Mouse (Mus musculus) cerebellum, adult 8-10 months (tissue): ENCODE measurements around the gene Eml4.

Experiments used
- DNase-seq: peaks from one replicate; pipeline ENCODE4 v3.0.0; 2022

The Eml4 gene

DNA sequence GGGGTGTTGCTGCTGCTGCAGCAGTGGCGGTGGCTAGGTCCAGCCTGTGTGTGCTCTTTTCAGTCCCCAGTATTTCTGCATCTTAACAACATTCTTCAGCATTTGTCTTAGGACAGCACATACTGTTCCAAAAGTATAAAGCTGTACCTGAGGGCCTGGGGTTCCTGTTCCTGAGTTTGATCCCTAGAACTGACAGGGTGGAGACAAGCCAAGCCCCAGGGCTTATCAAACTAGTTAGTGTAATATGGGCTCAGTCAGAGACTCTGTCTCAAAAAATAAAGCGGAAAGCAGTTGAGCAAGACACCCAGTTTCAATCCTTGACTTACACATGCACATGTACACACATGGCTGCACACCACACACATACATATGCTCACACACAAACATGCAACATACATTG lies 34.2 kb downstream of the Eml4 start:
- no peak for DNase-seq

DNA sequence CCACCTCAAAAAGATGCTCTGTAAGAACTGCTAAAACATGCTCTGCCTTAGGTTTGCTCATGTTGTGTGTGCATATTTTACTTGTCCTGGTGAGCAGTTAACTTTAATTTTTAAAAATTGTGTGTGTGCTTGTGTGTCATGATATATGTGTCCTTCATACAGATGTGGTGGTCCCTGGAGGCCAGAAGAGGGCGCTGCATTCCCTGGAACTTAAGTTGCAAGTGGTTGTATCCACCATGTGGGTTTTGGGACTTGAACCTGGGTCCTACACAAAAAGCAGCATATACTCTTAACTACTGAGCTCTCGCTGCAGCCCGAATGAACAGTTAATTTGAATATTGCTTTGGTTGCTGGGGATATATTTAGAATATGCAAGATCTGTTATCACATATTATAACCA lies 36.4 kb downstream of the Eml4 start:
- no peak for DNase-seq

DNA sequence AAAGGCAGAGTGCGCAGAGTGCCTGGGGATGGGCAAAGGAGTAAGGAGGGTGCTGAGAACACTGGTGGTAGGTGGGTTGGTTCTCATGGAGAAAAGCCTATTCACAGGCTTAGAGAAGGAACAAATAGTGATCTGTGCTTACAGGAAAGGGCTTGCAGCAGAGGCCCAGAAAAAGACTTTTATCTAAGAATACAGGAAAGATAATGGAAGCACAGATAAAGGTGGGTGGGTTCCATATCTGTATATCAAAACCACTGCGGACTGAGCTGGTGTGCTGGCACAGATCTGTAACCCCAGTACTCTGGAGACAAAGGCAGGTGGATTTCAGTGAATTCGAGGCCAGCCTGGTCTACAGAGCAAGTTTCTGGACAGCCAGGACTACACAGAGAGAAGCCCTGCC lies 43.3 kb downstream of the Eml4 start:
- DNase-seq: no peak

DNA sequence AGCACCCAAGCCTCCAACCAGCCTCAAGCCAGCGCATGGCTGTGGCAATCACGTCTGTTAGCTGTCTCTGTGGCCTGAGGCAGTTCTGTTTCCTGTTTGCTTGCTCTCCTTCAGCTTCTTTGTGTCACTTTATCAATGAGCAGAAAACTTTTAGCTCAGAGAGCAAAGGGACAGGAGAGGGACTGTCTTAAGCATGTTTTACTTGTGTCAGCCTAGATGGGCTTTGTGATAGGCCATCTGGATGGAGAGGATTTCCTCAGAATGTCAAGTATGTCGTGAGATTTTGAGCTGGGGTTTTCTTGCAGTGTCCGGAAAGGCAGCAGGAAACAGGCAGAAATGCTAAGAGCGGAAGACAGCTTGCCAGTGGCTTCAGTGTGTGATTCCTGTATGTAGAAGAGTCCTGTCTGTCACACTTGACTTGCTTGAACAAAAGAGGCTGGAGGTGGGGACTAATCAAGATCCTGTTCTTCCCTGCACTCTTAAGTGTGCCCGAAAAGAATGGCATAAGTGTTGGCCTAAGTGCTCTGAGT lies 46.9 kb downstream of the Eml4 start:
- no peak for DNase-seq

DNA sequence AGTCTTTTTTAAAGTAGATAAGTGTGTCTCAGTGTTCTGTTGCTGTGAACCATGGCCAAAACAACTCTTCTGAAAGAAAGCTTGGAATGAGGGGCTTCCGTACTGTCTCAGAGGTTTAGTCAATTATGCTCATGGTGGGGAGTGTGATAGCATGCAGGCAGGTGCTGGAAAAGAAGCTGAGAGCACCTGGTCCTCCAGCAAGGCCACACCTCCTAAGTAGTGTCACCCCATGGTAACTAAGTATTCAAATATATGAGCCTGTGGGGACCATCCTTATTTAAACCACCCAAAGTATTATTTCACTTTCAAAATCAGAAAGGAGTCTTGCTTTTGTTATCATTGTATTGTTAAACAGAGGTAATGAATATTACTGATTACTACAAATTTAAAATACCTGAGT lies 48.0 kb downstream of the Eml4 start:
- no peak for DNase-seq

DNA sequence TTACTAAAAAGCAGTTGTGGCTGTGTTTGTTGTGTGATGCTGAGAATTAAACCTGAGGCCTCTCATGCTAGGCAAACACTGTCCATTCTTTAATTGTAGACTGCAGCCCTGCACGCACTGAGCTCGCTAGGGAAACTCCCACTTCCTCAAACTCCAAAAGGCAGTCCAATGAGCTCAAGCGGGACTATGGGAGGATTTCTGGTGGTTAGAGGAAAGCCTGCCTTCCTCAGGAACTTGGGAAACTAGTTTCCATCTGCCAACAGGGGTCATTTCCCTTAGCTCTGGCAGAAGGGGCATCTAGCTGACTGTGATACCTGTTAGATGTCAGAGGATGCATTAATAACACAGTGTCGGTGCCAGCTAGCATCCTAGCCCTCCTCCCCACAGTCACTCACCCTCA lies 79.9 kb downstream of the Eml4 start:
- no peak for DNase-seq

DNA sequence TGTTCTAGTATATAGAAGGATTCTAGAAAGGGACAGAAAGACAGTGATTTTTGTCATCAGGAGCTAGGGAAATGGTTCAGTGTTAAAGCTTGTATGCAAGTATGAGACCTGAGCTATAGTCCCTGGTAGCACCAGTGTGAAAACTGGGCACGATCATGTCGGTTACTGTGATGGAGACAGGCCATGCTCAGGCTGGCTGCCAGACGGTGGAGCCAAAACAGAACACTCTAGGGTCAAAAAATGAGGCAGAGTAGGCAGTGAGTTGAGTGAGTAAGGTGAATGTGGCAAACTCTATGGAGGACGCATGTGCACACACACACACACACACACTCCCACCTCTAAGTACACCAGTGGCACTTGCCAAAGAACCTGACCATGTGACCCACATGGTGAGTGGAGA lies 92.7 kb downstream of the Eml4 start:
- DNase-seq: no peak

DNA sequence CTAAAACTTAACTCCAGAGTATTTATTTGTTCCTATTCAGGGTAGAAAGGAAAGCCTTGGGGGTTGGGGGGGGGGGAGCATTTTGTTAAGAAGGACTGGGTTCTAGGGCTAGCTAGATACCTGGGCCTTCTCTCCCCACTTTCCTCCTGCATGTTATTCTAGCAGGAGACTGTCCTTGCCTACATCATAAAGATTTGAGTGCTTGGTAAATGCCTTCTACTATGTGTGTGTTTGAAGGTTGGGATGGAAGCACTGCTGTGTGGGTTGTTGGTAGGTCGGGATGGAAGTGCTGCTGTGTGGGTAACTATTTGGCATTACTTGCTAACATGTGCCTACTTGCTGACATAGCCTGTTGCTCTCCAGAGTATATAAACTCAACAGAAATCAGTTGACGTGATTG lies 98.9 kb downstream of the Eml4 start:
- DNase-seq: no peak

DNA sequence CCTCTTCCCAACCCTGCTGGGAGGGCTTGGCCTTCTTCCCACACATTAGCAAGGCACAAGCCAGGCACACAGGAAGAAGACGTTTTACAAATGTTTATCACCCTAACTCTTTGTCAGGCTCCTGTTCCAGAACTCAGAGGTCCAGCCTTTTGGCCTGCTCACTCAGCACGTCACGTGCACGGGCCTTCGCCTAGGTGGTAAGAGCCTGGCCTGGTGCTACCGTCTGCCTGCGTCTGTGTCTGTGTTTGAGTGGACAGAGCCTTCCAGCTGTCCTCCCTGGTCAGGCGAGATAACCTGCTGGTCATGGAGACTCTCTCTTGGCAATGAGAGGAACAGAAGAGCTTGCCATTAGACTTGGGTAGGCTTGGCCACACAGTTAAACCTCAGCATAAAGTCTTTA lies 100.6 kb downstream of the Eml4 start:
- peak; percentile 6 for DNase-seq

DNA sequence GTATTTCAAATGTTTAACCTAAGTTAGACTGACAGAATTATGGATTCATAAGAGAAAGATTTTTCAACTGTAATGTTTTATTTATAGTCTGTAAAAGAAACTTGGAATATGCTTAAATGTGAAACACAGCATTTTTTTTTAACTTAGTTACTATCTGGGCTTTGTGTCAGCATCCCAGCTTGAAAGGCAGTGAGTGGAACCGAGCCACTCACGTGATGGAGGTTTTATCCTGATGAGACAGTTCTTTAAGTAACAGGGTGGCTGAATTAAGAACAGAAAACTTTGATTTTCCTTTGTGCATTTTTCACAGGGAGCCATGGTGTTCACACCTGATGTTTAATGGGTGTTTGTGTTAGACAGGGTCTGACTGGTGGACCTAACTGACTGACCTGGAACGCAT lies 101.1 kb downstream of the Eml4 start:
- DNase-seq: no peak

DNA sequence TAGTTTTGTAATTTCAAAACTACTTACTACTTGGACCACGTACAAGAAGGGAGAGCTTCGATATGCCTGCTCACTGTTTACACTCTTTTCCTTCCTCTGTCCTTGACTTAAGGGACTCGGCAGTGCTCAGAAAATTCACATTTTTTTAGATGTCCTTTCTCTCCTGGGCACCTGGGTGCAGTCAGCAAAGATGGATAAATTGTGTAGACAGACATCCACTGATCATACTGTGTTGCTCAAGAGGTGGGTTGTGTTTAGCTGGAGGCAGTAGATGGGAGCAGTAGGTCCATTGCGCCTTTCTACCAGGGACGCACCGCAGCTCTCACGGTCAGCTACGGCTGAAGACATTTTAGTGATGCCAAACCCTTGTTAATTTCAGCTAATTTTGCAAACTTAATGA lies 101.7 kb downstream of the Eml4 start:
- no peak for DNase-seq

DNA sequence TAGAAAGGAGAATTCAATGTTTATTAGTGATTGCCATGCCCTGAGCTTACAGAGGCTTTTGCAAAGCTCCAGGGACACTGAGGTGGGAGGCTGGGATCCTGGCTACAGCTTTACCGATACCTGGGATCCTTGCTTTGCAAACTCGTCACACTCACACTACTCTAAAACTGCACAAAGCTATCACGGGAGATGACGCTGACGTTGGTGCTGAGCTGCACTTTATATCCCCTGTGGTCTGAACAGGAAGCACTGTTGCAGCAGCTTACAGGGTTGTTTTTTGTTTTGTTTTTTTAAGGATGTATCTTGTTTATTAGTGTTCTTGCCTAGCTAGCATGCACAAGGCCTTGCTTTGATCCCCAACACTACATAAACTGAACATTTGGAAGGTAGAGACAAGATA lies 102.9 kb downstream of the Eml4 start:
- DNase-seq: no peak

DNA sequence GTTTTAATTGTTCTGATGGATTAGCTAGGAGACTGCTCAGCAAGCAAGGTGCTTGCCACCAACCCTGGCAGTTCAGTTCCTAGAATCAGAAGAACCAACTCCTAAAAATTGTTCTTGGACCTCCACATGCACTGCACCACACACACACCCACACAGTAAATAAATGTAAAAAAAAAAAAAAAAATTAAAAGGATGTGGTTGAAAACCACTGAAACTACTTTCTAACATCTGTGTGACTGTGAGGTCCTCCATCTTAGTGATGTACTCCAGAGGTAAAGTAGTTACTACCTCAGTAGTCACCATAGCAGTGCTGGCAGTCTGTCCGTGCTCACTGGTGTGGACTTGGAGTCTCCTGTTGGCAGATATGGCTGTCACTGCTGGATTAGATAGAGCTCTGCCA lies 106.5 kb downstream of the Eml4 start:
- no peak for DNase-seq

DNA sequence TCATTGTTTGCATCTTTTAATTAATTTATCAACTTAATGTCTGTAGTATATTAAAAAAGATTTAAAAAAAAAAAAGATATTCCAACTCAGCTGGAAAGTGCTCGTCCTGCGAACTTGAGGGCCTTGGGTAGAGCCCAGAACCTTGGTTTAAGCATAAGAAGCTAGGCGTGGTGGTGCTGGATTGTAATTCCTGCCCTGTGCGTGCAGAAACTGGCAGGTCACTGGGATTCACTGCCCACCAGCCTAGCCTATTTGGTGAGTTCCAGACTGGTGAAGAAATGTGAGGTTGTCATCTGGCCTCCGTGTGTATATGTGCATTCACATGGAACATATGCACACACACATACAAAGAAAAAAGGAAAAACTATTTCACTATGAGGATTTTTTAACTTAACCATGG lies 115.2 kb downstream of the Eml4 start:
- no peak for DNase-seq

DNA sequence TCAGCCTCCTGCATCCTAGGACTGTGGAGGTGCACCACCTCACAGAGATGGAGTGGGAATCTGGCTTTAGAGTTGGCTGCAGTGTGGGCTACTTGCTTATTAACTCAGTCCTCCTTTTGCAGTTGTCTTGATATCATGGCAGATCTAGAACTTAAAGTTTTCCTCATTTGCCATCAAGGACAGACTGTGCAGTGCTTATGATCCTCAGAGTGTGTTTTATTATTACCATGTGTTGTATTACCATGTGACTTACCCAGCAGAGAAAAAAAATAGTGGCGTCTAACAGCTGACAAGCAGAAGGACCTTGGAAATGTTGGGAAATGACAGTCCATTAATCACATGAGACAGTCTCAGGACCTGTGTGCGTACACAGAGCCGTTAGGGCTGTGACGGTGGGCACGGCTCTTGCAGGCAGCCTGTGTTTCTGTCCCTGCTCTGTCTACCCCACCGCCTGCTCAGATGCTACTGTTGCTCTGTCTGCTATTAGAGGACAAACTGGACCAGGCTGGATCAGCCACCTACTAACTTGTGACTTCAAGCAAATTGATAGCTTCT lies 116.0 kb downstream of the Eml4 start:
- DNase-seq: no peak

DNA sequence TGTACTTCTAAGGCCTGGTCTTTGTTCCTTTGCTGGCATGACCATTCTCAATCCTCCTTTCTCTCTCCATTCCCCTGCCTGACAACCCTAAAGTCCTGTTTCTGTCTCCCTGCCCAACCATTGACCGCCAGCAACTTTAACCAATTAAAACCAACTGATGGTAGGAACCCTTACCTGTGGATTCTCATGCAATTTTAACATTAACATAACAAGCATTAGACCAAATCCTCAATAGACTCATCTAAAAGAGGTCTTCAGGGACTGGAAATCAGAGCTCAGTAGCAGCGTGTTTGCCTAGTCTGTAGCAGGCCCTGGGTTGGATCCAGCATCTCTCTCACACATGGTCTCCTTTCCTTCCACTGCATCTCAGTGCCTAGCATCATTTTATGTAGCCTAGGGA lies 118.9 kb downstream of the Eml4 start:
- no peak for DNase-seq

DNA sequence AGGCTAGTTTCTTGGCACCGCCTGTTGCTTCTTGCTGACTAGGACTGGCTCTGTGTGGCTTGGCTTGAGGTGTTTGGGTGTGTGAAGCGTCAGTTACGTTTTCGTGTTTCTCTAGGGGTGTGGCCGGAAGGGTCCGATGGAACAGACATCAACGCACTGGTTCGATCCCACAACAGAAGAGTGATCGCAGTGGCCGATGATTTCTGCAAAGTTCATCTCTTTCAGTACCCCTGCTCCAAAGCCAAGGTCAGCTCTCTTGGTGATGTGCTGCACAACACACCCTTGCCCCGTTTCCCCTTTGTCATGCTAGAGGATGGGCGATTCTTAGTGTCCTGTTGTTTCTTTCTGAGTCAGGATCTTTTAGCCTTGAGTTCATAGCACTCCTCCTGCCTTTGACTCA lies 126.4 kb downstream of the Eml4 start:
- DNase-seq: no peak

DNA sequence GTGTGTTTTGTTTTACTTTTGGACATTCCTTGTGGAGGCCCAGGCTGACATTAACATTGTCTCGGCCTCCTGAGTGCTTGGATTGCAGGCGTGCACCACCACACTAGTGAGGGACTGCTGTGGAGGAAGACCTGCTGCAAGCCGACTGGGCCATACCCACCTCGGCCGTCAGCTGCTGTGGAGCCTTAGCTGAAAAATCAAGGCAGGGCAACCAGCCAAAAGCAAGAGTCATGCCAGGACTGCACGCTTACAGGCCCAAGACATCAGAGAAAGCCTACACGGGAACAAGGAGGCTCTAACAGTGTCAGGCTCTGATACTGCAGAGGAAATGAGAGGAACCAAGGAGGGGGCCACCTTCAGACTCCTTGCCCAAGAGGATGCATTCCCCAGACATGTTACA lies 130.8 kb downstream of the Eml4 start:
- DNase-seq: no peak

DNA sequence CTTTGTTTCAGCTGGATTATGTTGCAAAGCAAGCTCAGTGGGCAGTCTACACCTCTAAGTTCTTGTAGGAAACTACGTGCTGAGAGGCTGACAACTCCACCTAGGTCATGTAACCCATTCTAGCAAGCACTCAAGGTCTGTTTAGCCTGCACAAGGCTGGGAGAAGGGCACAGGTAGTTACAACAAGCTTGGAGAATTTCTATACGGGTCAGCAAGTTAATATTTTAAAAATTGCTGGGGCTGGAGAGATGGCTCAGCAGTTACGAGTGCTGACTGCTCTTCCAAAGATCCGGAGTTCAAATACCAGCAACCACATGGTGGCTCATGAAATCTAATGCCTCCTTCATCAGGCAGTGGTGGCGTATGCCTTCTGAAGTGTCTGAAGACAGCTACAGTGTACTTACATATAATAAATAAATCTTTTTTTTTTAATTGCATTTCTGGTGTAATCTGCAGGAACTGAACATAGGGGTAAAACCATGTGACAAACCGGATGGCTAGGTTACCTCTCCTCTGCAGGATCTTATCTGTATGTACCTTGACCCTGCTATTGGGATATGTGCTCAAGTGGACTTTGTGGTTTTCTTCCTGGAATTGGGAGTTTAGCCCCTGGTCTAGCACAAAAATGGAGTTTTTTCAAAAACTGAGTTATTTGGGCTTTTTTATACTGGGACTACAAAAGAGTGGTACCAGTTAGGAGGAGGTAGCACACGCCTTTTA lies 132.2 kb downstream of the Eml4 start:
- no peak for DNase-seq

DNA sequence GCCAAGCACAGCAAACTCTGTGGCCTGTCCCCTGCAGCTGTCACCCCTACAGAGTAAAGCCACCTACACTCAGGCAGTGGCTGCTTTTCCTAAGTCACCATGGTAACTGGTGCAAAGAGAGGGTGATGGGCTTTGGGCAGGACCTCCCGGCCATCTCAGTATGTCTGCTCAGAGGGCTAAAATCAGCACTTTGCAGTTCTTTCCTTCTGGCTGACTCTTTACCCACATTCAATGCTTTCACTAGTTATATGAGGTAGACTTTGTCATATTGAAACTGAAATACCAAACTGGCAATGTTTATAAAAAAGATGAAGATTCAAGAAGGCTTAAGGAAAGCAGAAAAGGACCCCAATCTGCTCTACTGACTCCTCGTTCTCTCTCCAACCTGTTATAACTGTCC lies 133.1 kb downstream of the Eml4 start:
- DNase-seq: no peak

DNA sequence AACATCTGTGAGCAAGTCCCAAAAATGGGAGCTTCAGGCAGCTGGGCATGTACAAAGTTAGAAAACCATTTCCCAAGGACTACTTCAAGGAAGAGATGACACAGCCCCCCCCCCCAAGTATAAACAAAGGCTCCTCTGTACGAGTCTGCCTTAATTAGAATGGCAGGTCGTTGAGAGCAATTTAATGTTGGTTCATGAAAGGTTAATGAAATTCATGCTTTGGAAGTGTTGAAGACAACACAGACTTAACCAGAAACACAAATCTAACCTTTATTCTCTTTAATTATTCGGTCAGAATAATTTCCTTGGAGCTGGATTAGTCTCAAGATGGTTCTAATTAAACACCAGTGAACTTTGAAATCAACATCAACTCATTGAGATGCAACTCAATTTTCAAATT lies 137.0 kb downstream of the Eml4 start:
- DNase-seq: no peak

DNA sequence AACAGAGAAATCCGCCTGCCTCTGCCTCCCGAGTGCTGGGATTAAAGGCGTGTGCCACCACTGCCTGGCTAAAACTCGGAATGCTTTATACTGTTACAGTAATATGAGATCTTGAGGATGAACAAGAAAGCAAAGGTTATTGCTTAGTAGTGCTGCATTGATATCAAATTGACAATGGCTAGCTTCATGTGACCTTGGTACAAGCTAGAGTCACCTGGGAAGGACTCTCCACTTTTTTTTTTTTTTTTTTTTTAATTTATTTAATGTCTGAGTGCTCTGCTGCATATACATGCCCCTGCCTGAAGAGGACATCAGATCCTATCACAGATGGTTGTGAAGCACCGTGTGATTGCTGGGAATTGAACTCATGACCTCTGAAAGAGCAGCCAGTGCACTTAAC lies 148.2 kb downstream of the Eml4 start:
- DNase-seq: no peak

DNA sequence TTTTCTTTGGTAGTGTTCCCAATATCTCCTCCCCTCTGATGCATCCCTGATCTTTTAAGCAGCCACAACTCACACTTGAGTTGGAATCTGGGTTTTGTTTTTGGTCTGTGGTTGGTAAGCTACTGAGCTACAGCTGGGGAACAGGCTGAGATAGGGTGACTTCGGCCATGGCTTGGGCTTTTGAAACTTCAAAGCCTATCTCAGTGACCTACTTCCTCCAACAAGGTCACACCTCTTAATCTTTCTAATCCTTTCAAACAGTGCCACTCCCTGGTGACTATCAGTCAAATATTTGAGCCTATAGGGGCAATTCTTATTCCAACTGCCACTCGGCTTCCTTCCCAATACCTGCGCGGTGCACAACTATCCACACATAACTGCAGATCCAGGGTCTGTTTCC lies 149.0 kb downstream of the Eml4 start:
- no peak for DNase-seq

DNA sequence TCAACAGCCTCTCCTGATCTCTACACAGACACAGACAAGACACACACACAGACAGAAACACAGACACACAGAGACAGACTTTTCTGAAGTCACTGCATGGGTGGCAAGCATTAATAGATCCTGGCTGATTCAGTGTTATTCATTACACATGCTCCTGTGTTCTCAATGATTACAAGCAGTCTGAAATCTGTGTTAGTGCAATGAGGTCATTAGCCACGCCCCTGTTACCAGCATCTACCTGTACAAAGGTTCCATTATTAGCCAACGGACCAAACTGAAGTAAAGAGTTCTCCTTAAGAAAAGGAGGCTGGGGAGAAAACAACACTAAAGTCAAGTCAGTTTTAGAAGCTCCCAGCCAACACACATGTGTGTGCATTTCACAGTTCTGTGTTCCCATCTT lies 153.0 kb downstream of the Eml4 start:
- no peak for DNase-seq

DNA sequence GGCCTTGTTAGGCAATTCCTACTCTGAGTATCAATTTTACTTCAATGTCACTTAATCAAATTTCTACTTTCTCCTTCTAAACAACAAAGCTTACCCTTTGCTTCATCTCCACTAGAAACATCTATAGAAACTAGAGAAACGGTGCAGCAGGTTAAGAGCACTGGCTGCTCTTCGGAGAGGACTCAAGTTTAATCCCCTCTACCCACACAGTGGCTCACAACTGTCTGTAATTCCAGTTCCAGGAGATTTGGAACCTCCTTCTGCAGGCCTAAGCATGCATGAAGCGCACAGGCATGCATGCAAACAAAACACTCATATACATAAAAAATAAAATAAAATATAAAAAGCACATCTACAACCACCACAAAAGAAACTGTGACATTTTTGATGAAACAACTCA lies 161.4 kb downstream of the Eml4 start:
- no peak for DNase-seq
